Mouse (Mus musculus): ENCODE results near the gene Zfp2.

GRCm38 (mm10) chr11:50849310-50849709 lies 66.7 kb downstream of the Zfp2 start:
- TF ChIP-seq CTCF (IDR thresholded peaks at IDR 0.05; ENCODE audit: low read depth, low read length) (no peak), POLR2A (IDR thresholded peaks at IDR 0.05; ENCODE audit: extremely low read depth, insufficient read depth, low read length) (no peak)

Data from liver, adult 2 months (tissue).